In the genomic region with DNA sequence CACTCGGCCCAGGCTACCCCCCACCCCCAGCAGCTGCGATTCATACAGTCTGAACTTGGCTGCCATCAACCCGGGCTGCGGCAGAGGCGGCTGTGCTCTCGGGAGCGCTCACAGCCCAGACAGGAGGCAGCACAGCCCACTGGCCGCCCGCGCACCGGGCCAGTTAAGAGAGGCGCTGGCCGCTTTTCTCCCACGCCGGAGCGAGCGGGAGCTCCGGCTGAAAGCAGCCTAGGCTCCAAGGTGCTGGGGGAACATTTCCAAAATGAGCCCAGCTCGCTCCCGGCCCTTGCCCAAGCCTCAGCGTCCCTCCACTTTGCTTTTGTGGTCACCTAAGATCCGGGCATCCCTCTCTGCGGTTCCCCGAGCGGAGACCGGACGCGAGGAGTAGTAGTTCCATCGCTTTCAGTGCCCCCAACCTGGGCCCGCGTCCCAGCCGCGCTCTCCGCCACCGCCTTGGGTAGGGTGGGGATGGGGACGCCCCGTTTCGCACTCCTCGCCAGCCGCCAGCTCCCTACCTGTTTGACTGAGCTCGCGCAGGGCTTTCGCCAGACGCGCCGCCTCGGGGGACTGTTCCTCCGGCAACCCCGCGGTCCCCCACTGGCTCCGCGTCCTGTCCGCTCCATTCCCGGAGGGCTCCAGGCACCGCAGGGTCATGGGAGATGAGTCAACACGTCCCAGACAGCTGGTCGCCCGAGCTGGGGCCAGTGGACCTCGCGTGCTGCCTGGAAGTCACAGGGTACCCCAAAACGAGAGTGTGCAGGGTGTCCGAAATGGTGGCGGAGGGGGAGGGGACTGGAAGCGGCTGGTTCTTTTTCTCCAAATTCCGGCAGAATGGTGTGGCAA, we compare ENCODE assay signal across 8 mouse cellular contexts. TPM values are rescaled to one million over a fixed set of nuclear protein-coding genes. Genes with fewer than 3 reads are reported as not detected.
DNase-seq lines count a peak whose midpoint lies in the region; ATAC-seq and TF ChIP-seq lines count a peak whose summit lies in the region.

No protein-coding gene starts in this region.

- TF ChIP-seq POLR2A in MEL (IDR thresholded peaks at IDR 0.05; ENCODE audit: control insufficient read depth in 1 of 2, insufficient read depth in 1 of 2, low read depth in 1 of 2, low read length in 2 of 2, poor library complexity in 1 of 2): peak in 1 of 2 experiments; percentile 29; a peak in 2 of 4 replicates

- peak; percentile 32 for DNase-seq in MEL (ENCODE audit: low read depth, low spot score)
- peak; percentile 75 for DNase-seq in embryonic facial prominence, embryonic 11.5 days (ENCODE audit: low spot score)
- peak; percentile 42 for DNase-seq in liver, postnatal 0 days
- peak; percentile 70 for DNase-seq in retina, postnatal 1 day

- TF ChIP-seq RAD21 in MEL (IDR thresholded peaks at IDR 0.05; ENCODE audit: low read depth, low read length): no peak

- H3K79me3 ChIP-seq in C2C12 (ENCODE audit: low read depth): peaks cover 1% of the 10 kb centered on the region

- H3K27me3 ChIP-seq in C2C12 (ENCODE audit: control insufficient read depth, insufficient read depth, insufficient read length) (no peaks in the 10 kb centered on the region), MEL (ENCODE audit: control insufficient read depth in 1 of 2, insufficient read depth in 2 of 2, low read length in 2 of 2) (no peaks in the 10 kb centered on the region)
- no peaks in the 10 kb centered on the region for H3K27me3 ChIP-seq in embryonic facial prominence, embryonic 11.5 days (ENCODE audit: control insufficient read depth, insufficient read depth, low read length)
- H3K27me3 ChIP-seq in heart, embryonic 13.5 days (replicated peaks): peaks cover 8% of the 10 kb centered on the region
- H3K27me3 ChIP-seq in kidney, embryonic 15.5 days: peaks cover 59% of the 10 kb centered on the region
- H3K27me3 ChIP-seq in liver, postnatal 0 days (ENCODE audit: insufficient read depth, low read length): peaks cover 25% of the 10 kb centered on the region

- peak overlapping the region; percentile 100 for H3K9ac ChIP-seq in MEL (ENCODE audit: control insufficient read depth, low read depth, low read length, poor library complexity, severe bottlenecking)
- peak overlapping the region; percentile 68 for H3K9ac ChIP-seq in embryonic facial prominence, embryonic 11.5 days (replicated peaks; ENCODE audit: low read length)
- H3K9ac ChIP-seq in heart, embryonic 13.5 days: peak overlapping the region; percentile 92
- peak overlapping the region; percentile 59 for H3K9ac ChIP-seq in kidney, embryonic 15.5 days
- H3K9ac ChIP-seq in liver, postnatal 0 days (replicated peaks): peak overlapping the region; percentile 64

- peak overlapping the region; percentile 92 for H3K4me2 ChIP-seq in embryonic facial prominence, embryonic 11.5 days (ENCODE audit: low read depth, low read length)
- H3K4me2 ChIP-seq in heart, embryonic 13.5 days: peak overlapping the region; percentile 98
- H3K4me2 ChIP-seq in kidney, embryonic 15.5 days: peak overlapping the region; percentile 94
- peak overlapping the region; percentile 92 for H3K4me2 ChIP-seq in liver, postnatal 0 days (ENCODE audit: low read depth, low read length)

- H3K4me3 ChIP-seq in C2C12 (ENCODE audit: insufficient read depth, poor library complexity, severe bottlenecking) (peak overlapping the region; percentile 37), MEL (ENCODE audit: control insufficient read depth in 1 of 2, insufficient read depth in 1 of 2, low read depth in 2 of 2, low read length in 2 of 2) (peak overlapping the region; percentile 49 to 54)
- H3K4me3 ChIP-seq in embryonic facial prominence, embryonic 11.5 days (ENCODE audit: low read depth, low read length): peak overlapping the region; percentile 62
- H3K4me3 ChIP-seq in heart, embryonic 13.5 days: peak overlapping the region; percentile 87
- peak overlapping the region; percentile 68 for H3K4me3 ChIP-seq in kidney, embryonic 15.5 days (replicated peaks)
- peak overlapping the region; percentile 87 for H3K4me3 ChIP-seq in liver, postnatal 0 days (ENCODE audit: low read depth, low read length)

- WGBS in embryonic facial prominence, embryonic 11.5 days: under 1% methylated on average over 64 of the region's 65 CpGs
- under 1% methylated on average over 65 of the region's 65 CpGs for WGBS in heart, embryonic 13.5 days
- under 1% methylated on average over 65 of the region's 65 CpGs for WGBS in kidney, embryonic 15.5 days
- WGBS in liver, postnatal 0 days (ENCODE audit: insufficient replicate concordance): 3% methylated on average over 62 of the region's 65 CpGs

- H3K79me2 ChIP-seq in C2C12 (ENCODE audit: control insufficient read depth, insufficient read depth) (no peaks in the 10 kb centered on the region), MEL (ENCODE audit: control insufficient read depth, insufficient read depth, low read length, poor library complexity) (peaks cover 21% of the 10 kb centered on the region)

- no peak for TF ChIP-seq CTCF in C2C12 (IDR thresholded peaks at IDR 0.05; ENCODE audit: control insufficient read depth, insufficient read depth, insufficient read length)
- no peak for TF ChIP-seq CTCF in MEL (IDR thresholded peaks at IDR 0.05 in 2 of 3, conservative IDR thresholded peaks at IDR 0.05 in 1 of 3; ENCODE audit: control insufficient read depth in 1 of 3, insufficient read depth in 1 of 3, low read depth in 2 of 3, low read length in 3 of 3, poor library complexity in 1 of 3, severe bottlenecking in 1 of 3)
- TF ChIP-seq CTCF in liver, postnatal 0 days (IDR thresholded peaks at IDR 0.05; ENCODE audit: low read depth): no peak

- H3K27ac ChIP-seq in MEL (ENCODE audit: control insufficient read depth, low read depth, low read length): peak overlapping the region; percentile 54
- H3K27ac ChIP-seq in embryonic facial prominence, embryonic 11.5 days (replicated peaks; ENCODE audit: low read depth, low read length): no peak overlapping the region
- peak overlapping the region; percentile 92 for H3K27ac ChIP-seq in heart, embryonic 13.5 days (replicated peaks)
- H3K27ac ChIP-seq in kidney, embryonic 15.5 days: no peak overlapping the region
- H3K27ac ChIP-seq in liver, postnatal 0 days (ENCODE audit: low read depth): peak overlapping the region; percentile 90; the same call in 1 of the 2 replicates

- no peaks in the 10 kb centered on the region for H3K9me3 ChIP-seq in MEL (replicated peaks; ENCODE audit: insufficient read depth, low read length)
- no peaks in the 10 kb centered on the region for H3K9me3 ChIP-seq in embryonic facial prominence, embryonic 11.5 days (replicated peaks; ENCODE audit: control insufficient read depth, low read length)
- H3K9me3 ChIP-seq in heart, embryonic 13.5 days: no peaks in the 10 kb centered on the region
- H3K9me3 ChIP-seq in kidney, embryonic 15.5 days (replicated peaks): no peaks in the 10 kb centered on the region
- H3K9me3 ChIP-seq in liver, postnatal 0 days (ENCODE audit: low read length): no peaks in the 10 kb centered on the region

- H3K36me3 ChIP-seq in C2C12 (ENCODE audit: control insufficient read depth, insufficient read depth) (no peaks in the 10 kb centered on the region), MEL (ENCODE audit: control insufficient read depth in 1 of 2, insufficient read depth in 2 of 2, low read length in 2 of 2) (no peaks in the 10 kb centered on the region)
- H3K36me3 ChIP-seq in embryonic facial prominence, embryonic 11.5 days (replicated peaks; ENCODE audit: control insufficient read depth, insufficient read depth, low read depth, low read length): no peaks in the 10 kb centered on the region
- peaks cover 23% of the 10 kb centered on the region for H3K36me3 ChIP-seq in heart, embryonic 13.5 days
- H3K36me3 ChIP-seq in kidney, embryonic 15.5 days: no peaks in the 10 kb centered on the region
- H3K36me3 ChIP-seq in liver, postnatal 0 days (replicated peaks; ENCODE audit: insufficient read depth, low read length): peaks cover 4% of the 10 kb centered on the region

- peak overlapping the region; percentile 25 for H3ac ChIP-seq in C2C12 (ENCODE audit: control insufficient read depth, insufficient read length, low read depth)

- no peak for TF ChIP-seq EP300 in MEL (IDR thresholded peaks at IDR 0.05; ENCODE audit: low read depth in 1 of 2, low read length in 2 of 2)
- no peak for TF ChIP-seq EP300 in liver, postnatal 0 days (IDR thresholded peaks at IDR 0.05; ENCODE audit: low read depth)

- 0 out of 2 replicates have a peak, but pooled peaks have one; percentile 30 for ATAC-seq in embryonic facial prominence, embryonic 11.5 days (replicated peaks; ENCODE audit: insufficient number of reproducible peaks, low FRiP score, low TSS enrichment, low read depth)
- ATAC-seq in heart, embryonic 13.5 days (ENCODE audit: extremely low read depth, insufficient number of reproducible peaks, low FRiP score, low TSS enrichment): no peak
- no peak for ATAC-seq in kidney, embryonic 15.5 days (replicated peaks; ENCODE audit: low FRiP score)
- ATAC-seq in liver, postnatal 0 days: no peak
- ATAC-seq in megakaryocyte progenitor cell, adult 5-6 weeks (replicated peaks; ENCODE audit: poor library complexity): no peak

- no peaks in the 10 kb centered on the region for H3K4me1 ChIP-seq in MEL (ENCODE audit: control insufficient read depth in 1 of 2, insufficient read depth in 2 of 2, low read length in 2 of 2)
- H3K4me1 ChIP-seq in embryonic facial prominence, embryonic 11.5 days (ENCODE audit: control insufficient read depth, insufficient read depth, low read length): no peaks in the 10 kb centered on the region
- peaks cover 26% of the 10 kb centered on the region for H3K4me1 ChIP-seq in heart, embryonic 13.5 days
- H3K4me1 ChIP-seq in kidney, embryonic 15.5 days: peaks cover 38% of the 10 kb centered on the region
- H3K4me1 ChIP-seq in liver, postnatal 0 days (ENCODE audit: insufficient read depth): peaks cover 9% of the 10 kb centered on the region; the same call in 1 of the 2 replicates

TF ChIP-seq in C2C12, 6 proteins besides CTCF, POLR2A, EP300 and RAD21 (continues in another document):
- no peak for TF ChIP-seq USF1 (IDR thresholded peaks at IDR 0.05; ENCODE audit: low read depth)

TF ChIP-seq in MEL, 35 proteins besides CTCF, POLR2A, EP300 and RAD21 (continues in another document):
- TF ChIP-seq CHD2 (IDR thresholded peaks at IDR 0.05; ENCODE audit: low read length) (no peak), E2F4 (IDR thresholded peaks at IDR 0.05; ENCODE audit: borderline replicate concordance, low read depth, low read length) (no peak)

RNA-seq across cellular contexts. Expression of gene Socs2, which starts 2.4 kb away (rescaled TPM):
- polyA plus RNA-seq in C2C12 (2012; fragmentation: generic; extraction: Trizol): 21.6 TPM
- total RNA-seq in MEL (2012; rRNA removed): 16.0 and 16.5 TPM in 2 replicates
- 10 to 100 TPM in 1 of 2 experiments, not detected in 1; 24.9 TPM for polyA plus RNA-seq in MEL (2012; ENCODE audit: insufficient read depth in 1 of 2, insufficient read length in 2 of 2, low read depth in 1 of 2, low replicate concordance in 2 of 2, missing spikeins in 1 of 2)
- 50.5 and 56.3 TPM in 2 replicates for polyA plus RNA-seq in embryonic facial prominence, embryonic 11.5 days (2014; fragmentation: Nextera tagmentation; extraction: Ambion mirVana)
- polyA plus RNA-seq in heart, embryonic 13.5 days (2015; fragmentation: Nextera tagmentation; extraction: Ambion mirVana): 43.6 and 45.2 TPM in 2 replicates
- polyA plus RNA-seq in kidney, embryonic 15.5 days (2015; fragmentation: Nextera tagmentation; extraction: Ambion mirVana): 26.2 and 28.5 TPM in 2 replicates
- 67.1 and 86.5 TPM in 2 replicates for polyA plus RNA-seq in liver, postnatal 0 days (2015; fragmentation: Nextera tagmentation; extraction: Ambion mirVana)
- total RNA-seq in megakaryocyte progenitor cell, adult 5-6 weeks (2015): 1.0 TPM in 1 of 2 replicates, not detected in the other
- 0.33 and 0.61 TPM in 2 replicates for total RNA-seq in megakaryocyte progenitor cell, adult 5-6 weeks (2017)

Comparison
In these comparisons a context has a peak if more than half of its experiments do, and no peak if none do; other contexts are left out.
1. H3K4me3 ChIP-seq: peak in every context shown above with its lines; median percentile 87 in heart, embryonic 13.5 days; 87 in liver, postnatal 0 days; 68 in kidney, embryonic 15.5 days; 62 in embryonic facial prominence, embryonic 11.5 days; 52 in MEL; 37 in C2C12.
2. H3K27ac ChIP-seq: peak in MEL (single experiment), heart, embryonic 13.5 days (single experiment) and liver, postnatal 0 days (single experiment); none in embryonic facial prominence, embryonic 11.5 days (single experiment) and kidney, embryonic 15.5 days (single experiment).
3. Peak in every context shown above with its lines, with median percentiles within 50 percentile points of each other: DNase-seq, H3K9ac ChIP-seq and H3K4me2 ChIP-seq.